Mouse (Mus musculus): Measurements from ENCODE around the gene Slc2a6.

DNA sequence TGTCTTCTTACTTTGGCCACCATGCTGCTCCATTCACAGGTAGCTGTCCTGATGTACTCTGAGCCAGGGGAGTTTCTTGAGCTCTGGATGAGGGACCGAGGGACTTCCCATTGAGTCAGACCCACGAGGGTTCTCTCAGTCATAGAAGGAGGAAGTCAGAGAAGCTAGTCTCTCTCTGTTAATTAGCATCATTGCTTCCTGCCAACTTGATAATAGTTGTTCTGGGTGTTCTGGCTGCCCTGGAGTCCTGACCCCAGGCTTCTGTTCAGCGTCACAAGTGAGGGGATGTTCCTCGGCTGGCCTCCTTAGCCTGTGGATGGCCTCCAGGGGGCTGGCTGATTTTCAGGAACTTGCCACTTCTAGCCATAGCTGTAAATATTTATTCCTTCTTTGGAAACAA, 53.8 kb downstream of the Slc2a6 start:
- TF ChIP-seq CTCF (conservative IDR thresholded peaks at IDR 0.05; ENCODE audit: insufficient read depth, insufficient read length, low read depth, low read length) = no peak
- no peak for TF ChIP-seq POLR2A (IDR thresholded peaks at IDR 0.05; ENCODE audit: low read depth, low read length)
